Comparison of ENCODE assay signal across 36 mouse cellular contexts in the genomic region with DNA sequence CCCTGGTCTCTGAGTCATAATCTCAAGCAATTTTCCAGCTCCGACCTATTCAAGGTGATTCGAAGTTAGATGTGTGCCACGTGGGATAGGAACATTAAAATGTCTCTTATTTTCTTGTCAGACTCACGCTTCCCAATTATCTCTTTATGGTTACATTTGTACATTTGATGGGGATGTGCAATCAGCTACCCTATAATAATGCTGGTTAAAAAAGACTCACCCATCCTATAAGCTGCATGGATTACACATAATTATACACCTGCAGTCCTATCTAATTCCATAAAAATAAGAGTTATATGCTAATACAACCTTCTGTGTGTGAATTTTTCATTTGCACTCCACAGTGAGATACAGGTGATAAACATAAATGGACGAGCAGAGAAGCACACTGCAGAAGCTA. TPM values are rescaled to one million over a fixed set of nuclear protein-coding genes. Genes with fewer than 3 reads are reported as not detected.
"Had no signal": no experiment of that assay in that cellular context is flagged by ENCODE, and none has a peak within 500 bp of the region (broad histone marks: within the 10 kb centered on the region; RNA-seq: fewer than 3 reads in every experiment).

No protein-coding gene starts in this region.

- H3K4me1 ChIP-seq: limb, embryonic 10.5 days; limb, embryonic 12.5 days; limb, embryonic 13.5 days; limb, embryonic 15.5 days; liver, embryonic 12.5 days; liver, embryonic 13.5 days; liver, embryonic 15.5 days; lung, embryonic 15.5 days; midbrain, embryonic 10.5 days; midbrain, embryonic 12.5 days; midbrain, embryonic 13.5 days; midbrain, embryonic 15.5 days had no signal

- H3K9me3 ChIP-seq: limb, embryonic 10.5 days; limb, embryonic 12.5 days; limb, embryonic 13.5 days; limb, embryonic 15.5 days; liver, embryonic 12.5 days; liver, embryonic 13.5 days; liver, embryonic 15.5 days; lung, embryonic 15.5 days; megakaryocyte, embryonic 14.5 days; midbrain, embryonic 10.5 days; midbrain, embryonic 12.5 days; midbrain, embryonic 13.5 days; midbrain, embryonic 15.5 days had no signal

- H3K27me3 ChIP-seq: limb, embryonic 12.5 days; limb, embryonic 13.5 days; limb, embryonic 15.5 days; liver, embryonic 12.5 days; liver, embryonic 13.5 days; liver, embryonic 15.5 days; lung, embryonic 15.5 days; megakaryocyte, embryonic 14.5 days; midbrain, embryonic 12.5 days; midbrain, embryonic 13.5 days; midbrain, embryonic 15.5 days had no signal

- H3K4me3 ChIP-seq: limb, embryonic 10.5 days; limb, embryonic 12.5 days; limb, embryonic 13.5 days; limb, embryonic 15.5 days; liver, embryonic 12.5 days; liver, embryonic 13.5 days; liver, embryonic 15.5 days; lung, embryonic 15.5 days; megakaryocyte, embryonic 14.5 days; midbrain, embryonic 10.5 days; midbrain, embryonic 12.5 days; midbrain, embryonic 13.5 days; midbrain, embryonic 15.5 days; myocyte had no signal

- DNase-seq: left cerebral cortex, postnatal 4 days; liver; liver, embryonic 13.5 days; liver, postnatal 0 days; lung, adult 18-20 months; lung, adult 2 months; lung, embryonic 14.5 days; lung, postnatal 10 days; lung, postnatal 14 days; lung, postnatal 36 days; lung, postnatal 4 days; midbrain, embryonic 14.5 days had no signal

- H3K9ac ChIP-seq: limb, embryonic 12.5 days; limb, embryonic 13.5 days; limb, embryonic 15.5 days; liver, embryonic 12.5 days; liver, embryonic 13.5 days; liver, embryonic 14.5 days; liver, embryonic 15.5 days; liver, postnatal 0 days; lung, embryonic 14.5 days; lung, embryonic 15.5 days; midbrain, embryonic 12.5 days; midbrain, embryonic 13.5 days; midbrain, embryonic 15.5 days had no signal

- H3K36me3 ChIP-seq: limb, embryonic 10.5 days; limb, embryonic 12.5 days; limb, embryonic 13.5 days; limb, embryonic 15.5 days; liver, embryonic 12.5 days; liver, embryonic 13.5 days; liver, embryonic 15.5 days; lung, embryonic 15.5 days; midbrain, embryonic 10.5 days; midbrain, embryonic 12.5 days; midbrain, embryonic 13.5 days; midbrain, embryonic 15.5 days had no signal

- H3K27ac ChIP-seq: limb, embryonic 10.5 days; limb, embryonic 12.5 days; limb, embryonic 13.5 days; limb, embryonic 15.5 days; liver, embryonic 12.5 days; liver, embryonic 13.5 days; liver, embryonic 14.5 days; liver, embryonic 15.5 days; lung, embryonic 15.5 days; macrophage; midbrain, embryonic 10.5 days; midbrain, embryonic 12.5 days; midbrain, embryonic 13.5 days; midbrain, embryonic 15.5 days had no signal

- H3K4me2 ChIP-seq: limb, embryonic 12.5 days; limb, embryonic 13.5 days; limb, embryonic 15.5 days; liver, embryonic 11.5 days; liver, embryonic 12.5 days; liver, embryonic 13.5 days; liver, embryonic 15.5 days; lung, embryonic 14.5 days; lung, embryonic 15.5 days; midbrain, embryonic 11.5 days; midbrain, embryonic 12.5 days; midbrain, embryonic 13.5 days; midbrain, embryonic 15.5 days had no signal

- ATAC-seq: liver, embryonic 12.5 days; liver, postnatal 0 days; lung, postnatal 0 days; midbrain, embryonic 13.5 days; midbrain, embryonic 15.5 days; midbrain, embryonic 16.5 days had no signal

RNA-seq across cellular contexts. Expression of a gene that starts 52.9 kb away (rescaled TPM):
- total RNA-seq: liver, adult 2 months; megakaryocyte progenitor cell, adult 5-6 weeks; megakaryocyte, adult 5-6 weeks; megakaryocyte-erythroid progenitor cell, adult 5-6 weeks; monocyte, adult 5-6 weeks had no signal
- polyA plus RNA-seq: liver, adult 2 months; liver, embryonic 11.5 days; liver, embryonic 12.5 days; liver, embryonic 13.5 days; liver, embryonic 14.5 days; liver, embryonic 15.5 days; liver, postnatal 0 days; macrophage had no signal
